Mouse (Mus musculus) lung, embryonic 15.5 days (tissue): Measurements from ENCODE around the gene Atxn7. TPM values are rescaled to one million over a fixed set of nuclear protein-coding genes. Genes with fewer than 3 reads are reported as not detected.

Experiments used
- ATAC-seq: fragments of 200-750 bp; cut with Nextera tagmentation; 2 replicates; pipeline ENCODE4 v1.8.0; 2017; ENCODE audit warnings: moderate number of reproducible peaks, borderline replicate concordance; ENCODE audit not compliant: low FRiP score, low TSS enrichment; ENCODE audit errors: extremely low read depth
- H3K27ac ChIP-seq: fragments of 300-500 bp; sonication (generic); 2 replicates; pipeline ENCODE4 v1.5.1; 2015; ENCODE audit warnings: moderate library complexity, mild to moderate bottlenecking, inconsistent platforms
- H3K27me3 ChIP-seq: fragments of 300-500 bp; sonication (generic); 2 replicates; pipeline ENCODE4 v1.6.1; 2015; ENCODE audit warnings: inconsistent platforms
- H3K36me3 ChIP-seq: fragments of 300-500 bp; sonication (generic); 2 replicates; pipeline ENCODE4 v1.6.1; 2015; ENCODE audit warnings: inconsistent platforms
- H3K4me1 ChIP-seq: fragments of 300-500 bp; sonication (generic); 2 replicates; pipeline ENCODE4 v1.6.1; 2015; ENCODE audit warnings: inconsistent platforms
- H3K4me2 ChIP-seq: fragments of 300-500 bp; sonication (generic); 2 replicates; pipeline ENCODE4 v1.6.1; 2015; ENCODE audit warnings: inconsistent platforms, mild to moderate bottlenecking, moderate library complexity
- H3K4me3 ChIP-seq: fragments of 300-500 bp; sonication (generic); 2 replicates; pipeline ENCODE4 v1.5.1; 2015; ENCODE audit warnings: mild to moderate bottlenecking, inconsistent platforms
- H3K9ac ChIP-seq: fragments of 300-500 bp; sonication (generic); 2 replicates; pipeline ENCODE4 v1.6.1; 2015; ENCODE audit warnings: inconsistent platforms
- H3K9me3 ChIP-seq: fragments of 300-500 bp; sonication (generic); 2 replicates; pipeline ENCODE4 v1.6.1; 2016; ENCODE audit warnings: inconsistent platforms
- WGBS: fragments of 180-500 bp; shearing (Covaris S2); methylation state at CpG from one replicate; pipeline ENCODE4 v1.1.7; 2015; 5-methylcytosine and 5-hydroxymethylcytosine counted together
- polyA plus RNA-seq: library from polyadenylated mRNA; unstranded; fragments of >200 nt; fragmentation: Nextera tagmentation; extraction: Ambion mirVana; gene quantifications from 2 replicates; pipeline ENCODE4 v1.2.1, GENCODE M21; 2015

Gene Atxn7
- polyA plus RNA-seq, 1 experiment from 2014 or later, result 4.9 TPM

DNA sequence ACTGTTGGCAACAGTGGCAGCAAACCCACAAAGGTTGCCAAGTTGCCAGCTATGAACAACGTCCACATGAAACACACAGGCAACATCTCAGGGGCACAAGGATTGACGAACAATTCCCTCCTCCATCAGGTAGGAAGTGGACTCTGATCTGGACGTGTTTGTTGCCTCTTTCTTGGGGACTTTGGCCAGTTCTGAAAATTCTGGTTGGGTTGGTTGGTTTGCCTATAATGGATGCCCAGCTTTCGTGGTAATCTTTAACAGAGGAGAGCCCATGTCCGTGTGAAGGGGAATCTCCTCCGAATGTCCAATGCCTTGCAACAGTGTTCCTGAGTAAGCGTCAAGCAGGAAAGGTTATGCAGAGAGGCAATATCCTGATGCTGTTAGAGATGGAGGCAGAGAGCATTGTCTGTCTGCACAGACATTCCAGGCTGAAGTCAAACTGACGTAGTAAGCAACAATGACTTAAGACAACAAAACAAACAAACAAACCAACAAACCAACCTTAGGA is 139.6 kb downstream of the Atxn7 start:
- H3K36me3 ChIP-seq, result peaks cover 31% of the 10 kb centered on the region
- no peaks in the 10 kb centered on the region for H3K27me3 ChIP-seq
- no peaks in the 10 kb centered on the region for H3K4me1 ChIP-seq
- no peak overlapping the region for H3K9ac ChIP-seq
- H3K27ac ChIP-seq, result no peak overlapping the region
- no peak for ATAC-seq
- H3K4me2 ChIP-seq, result no peak overlapping the region
- WGBS, result 86% methylated on average over 8 of the region's 8 CpGs
- H3K9me3 ChIP-seq, result no peaks in the 10 kb centered on the region
- no peak overlapping the region for H3K4me3 ChIP-seq

DNA sequence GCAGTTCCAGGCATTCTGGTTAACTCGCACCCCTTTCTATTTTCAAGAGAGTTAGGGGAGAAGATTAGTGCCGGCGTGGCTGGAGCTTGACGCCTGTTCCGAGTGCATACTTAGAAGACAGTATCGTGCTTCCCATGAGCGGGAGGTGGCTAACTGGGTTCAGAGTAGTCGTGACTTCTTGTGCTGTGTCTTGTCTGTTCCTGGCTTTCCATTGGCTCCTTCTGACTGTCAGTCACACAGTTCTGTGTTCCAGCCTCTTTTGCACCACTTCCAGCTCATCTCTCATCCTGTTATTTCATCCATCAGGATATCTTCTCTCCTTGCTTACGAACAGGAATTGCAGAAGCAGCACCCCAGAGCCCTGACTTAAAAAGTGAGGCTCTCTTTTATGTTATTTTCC is 140.1 kb downstream of the Atxn7 start:
- Histone ChIP-seq H3K9ac (no peak overlapping the region), H3K36me3 (peaks cover 29% of the 10 kb centered on the region), H3K27me3 (no peaks in the 10 kb centered on the region), H3K27ac (no peak overlapping the region), H3K4me2 (no peak overlapping the region), H3K9me3 (no peaks in the 10 kb centered on the region), H3K4me3 (no peak overlapping the region), H3K4me1 (no peaks in the 10 kb centered on the region)
- ATAC-seq, result no peak
- WGBS, result 90% methylated on average over 9 of the region's 9 CpGs

DNA sequence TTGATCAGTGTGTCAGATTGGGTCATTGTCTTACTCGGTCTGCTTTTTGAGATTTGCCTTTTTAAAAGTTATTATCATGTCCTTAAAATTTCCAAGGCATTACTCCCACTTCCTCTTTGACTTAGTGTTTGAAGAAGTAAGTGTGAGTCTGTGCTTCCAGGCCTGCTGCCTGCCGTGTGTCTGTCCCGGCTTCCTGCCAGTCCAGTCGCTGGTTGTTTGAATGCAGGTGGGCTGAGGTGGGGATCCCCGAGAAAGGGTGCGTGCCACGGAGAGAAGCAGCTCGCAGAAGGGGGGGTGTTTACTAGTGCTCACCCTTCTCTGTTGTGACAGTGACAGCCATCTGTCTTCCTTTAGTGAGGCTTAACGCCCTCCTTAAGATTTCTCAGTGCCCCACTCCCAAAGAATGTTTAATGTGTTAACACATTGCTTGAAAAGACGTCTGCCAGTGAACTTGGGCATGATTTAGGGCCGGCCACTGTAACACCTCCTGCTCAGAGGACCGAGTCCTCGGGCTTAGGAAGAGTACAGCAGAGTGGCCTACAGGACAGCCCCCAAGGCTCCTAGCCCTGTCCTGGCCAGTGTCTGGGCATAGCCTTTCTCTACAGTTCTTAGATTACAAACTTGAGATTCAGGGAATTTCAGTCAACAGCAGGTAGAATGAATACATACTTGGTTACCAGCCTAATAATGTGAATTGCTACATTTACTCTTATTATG is 143.1 kb downstream of the Atxn7 start:
- Histone ChIP-seq H3K27me3 (no peaks in the 10 kb centered on the region), H3K9me3 (no peaks in the 10 kb centered on the region), H3K27ac (no peak overlapping the region), H3K36me3 (peaks cover 19% of the 10 kb centered on the region), H3K4me2 (no peak overlapping the region), H3K9ac (no peak overlapping the region), H3K4me3 (no peak overlapping the region), H3K4me1 (no peaks in the 10 kb centered on the region)
- 58% methylated on average over 13 of the region's 13 CpGs for WGBS
- ATAC-seq, result no peak

DNA sequence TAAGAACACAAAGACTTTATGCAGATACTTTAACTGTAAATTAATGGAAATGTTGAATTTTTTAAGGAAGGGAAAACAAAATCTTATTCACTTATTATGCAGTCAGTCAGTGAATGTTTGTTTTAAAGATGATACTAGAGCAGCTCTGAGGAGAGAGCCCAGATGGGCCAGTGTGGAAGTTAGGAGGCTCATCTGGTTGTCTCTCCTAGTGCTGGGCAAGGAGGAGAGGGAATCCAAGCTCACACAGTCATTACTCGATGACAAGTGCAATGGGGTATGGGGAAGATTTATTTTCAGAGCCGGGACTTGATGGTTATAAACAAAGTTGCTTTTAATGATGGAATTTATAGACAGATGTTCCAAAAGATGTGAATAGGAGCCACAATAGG is 143.7 kb downstream of the Atxn7 start:
- H3K9ac ChIP-seq, result no peak overlapping the region
- H3K4me2 ChIP-seq, result no peak overlapping the region
- H3K4me1 ChIP-seq, result no peaks in the 10 kb centered on the region
- H3K27me3 ChIP-seq, result no peaks in the 10 kb centered on the region
- no peak for ATAC-seq
- no peaks in the 10 kb centered on the region for H3K9me3 ChIP-seq
- no peak overlapping the region for H3K27ac ChIP-seq
- peaks cover 17% of the 10 kb centered on the region for H3K36me3 ChIP-seq
- 66% methylated on average over 2 of the region's 2 CpGs for WGBS
- no peak overlapping the region for H3K4me3 ChIP-seq

DNA sequence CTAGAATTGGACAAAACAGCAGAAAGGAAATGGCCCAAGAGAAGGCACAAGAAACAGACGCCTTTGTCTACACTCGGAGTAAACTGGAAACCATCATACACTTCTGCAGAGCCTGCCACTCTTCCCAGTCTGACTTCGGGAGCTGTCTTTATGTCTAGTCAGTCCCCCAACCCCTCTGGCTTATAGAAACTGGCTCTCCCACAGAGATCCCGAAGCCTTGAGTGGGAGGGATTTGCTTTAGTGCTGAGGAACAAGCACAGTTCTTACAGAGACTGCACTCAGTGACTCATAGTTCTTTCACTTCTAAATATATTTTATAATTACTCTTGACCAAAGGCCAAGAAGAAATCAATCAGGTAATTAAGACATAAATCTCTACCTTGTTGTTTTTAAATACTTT is 149.5 kb downstream of the Atxn7 start:
- Histone ChIP-seq H3K4me3 (no peak overlapping the region), H3K36me3 (peaks cover 48% of the 10 kb centered on the region), H3K4me2 (no peak overlapping the region), H3K9ac (no peak overlapping the region), H3K27ac (no peak overlapping the region), H3K4me1 (no peaks in the 10 kb centered on the region), H3K27me3 (no peaks in the 10 kb centered on the region), H3K9me3 (no peaks in the 10 kb centered on the region)
- 77% methylated on average over 4 of the region's 4 CpGs for WGBS
- ATAC-seq, result no peak

DNA sequence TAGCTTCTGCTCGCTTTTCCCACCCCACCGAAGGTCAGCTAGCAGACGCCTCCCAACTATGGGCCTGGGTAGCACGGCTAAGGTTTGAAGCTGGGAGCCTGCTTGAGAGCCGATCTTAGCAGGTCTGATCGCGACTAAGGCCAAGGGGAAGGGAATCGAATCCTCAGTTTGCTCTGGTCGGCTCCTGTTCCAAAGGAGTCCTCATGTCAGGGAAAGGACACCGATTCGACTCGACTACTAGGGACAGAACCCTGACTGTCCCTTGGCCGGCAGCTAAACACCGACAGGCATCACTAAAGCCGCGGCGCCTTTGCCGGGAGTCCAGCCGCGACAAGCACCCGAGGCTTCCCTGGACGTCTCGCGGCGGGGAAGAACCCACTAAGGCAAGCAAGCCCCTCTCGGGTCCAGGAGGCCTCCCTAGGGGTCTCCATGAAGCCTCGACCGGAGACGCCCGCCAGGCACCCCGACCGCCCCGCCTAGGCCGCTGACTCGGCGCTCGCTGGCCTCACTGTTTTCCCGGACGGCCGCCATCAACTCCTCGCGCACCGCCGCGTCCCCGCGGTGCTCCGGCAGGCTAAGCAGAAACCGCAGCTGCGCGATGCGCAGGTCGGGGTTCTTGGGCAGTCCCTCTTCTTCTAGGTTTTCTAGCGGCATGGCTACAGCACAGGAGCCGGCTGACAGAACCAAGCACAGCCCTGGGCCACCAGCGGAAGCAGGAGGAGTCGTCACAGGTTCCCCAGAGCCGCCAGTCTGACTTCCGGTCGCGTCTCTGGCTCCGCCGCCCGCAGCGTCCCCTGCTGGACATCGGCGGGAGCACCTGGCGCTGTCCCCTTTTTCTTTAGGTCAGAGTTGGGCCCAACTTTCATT is 159.2 kb downstream of the Atxn7 start, which contains the start of gene Psmd6:
Psmd6 (minus strand) TSS at position 755 of the 867 bp plus-strand sequence.
- Histone ChIP-seq H3K27me3 (no peaks in the 10 kb centered on the region), H3K4me1 (peaks cover 10% of the 10 kb centered on the region), H3K4me2 (peak within 1 kb of the TSS; percentile 80), H3K9me3 (no peaks in the 10 kb centered on the region), H3K27ac (peak within 1 kb of the TSS; percentile 64), H3K36me3 (peaks cover 32% of the 10 kb centered on the region), H3K4me3 (peak within 1 kb of the TSS; percentile 91), H3K9ac (peak within 1 kb of the TSS; percentile 95)
- ATAC-seq, result peak; percentile 96
- under 1% methylated on average over 68 of the region's 68 CpGs for WGBS

Other genes starting within 250 kb of the Atxn7 start
- gene Gm281, start 47.0 kb upstream of the Atxn7 start, polyA plus RNA-seq, result 0.05 TPM in 1 of 2 replicates, not detected in the other
- gene Thoc7, start 412 bp downstream of the Atxn7 start, polyA plus RNA-seq, result 168 and 189 TPM in 2 replicates
- 239 and 243 TPM in 2 replicates for gene Psmd6, start 159.5 kb downstream of the Atxn7 start, polyA plus RNA-seq
- gene Olfr720, start 225.4 kb downstream of the Atxn7 start, polyA plus RNA-seq, result not detected in 2 replicates